Mouse (Mus musculus): ENCODE measurements around the gene Epb41. TPM values are rescaled to one million over a fixed set of nuclear protein-coding genes. Genes with fewer than 3 reads are reported as not detected.

Gene Epb41
- polyA plus RNA-seq, 1 experiment, result 29.3 TPM

GRCm38 (mm10) chr4:131901090-131901489, 174.0 kb downstream of the Epb41 start:
- no peak for DNase-seq (ENCODE audit: extremely low spot score in 1 of 2, low spot score in 1 of 2)

- DNase-seq (ENCODE audit: extremely low spot score in 1 of 2, low spot score in 1 of 2), result no peak
These were observed 176.0 kb downstream of the Epb41 start for GRCm38 (mm10) chr4:131899180-131899554.

GRCm38 (mm10) chr4:131898503-131899179, 176.5 kb downstream of the Epb41 start:
- DNase-seq (ENCODE audit: extremely low spot score in 1 of 2, low spot score in 1 of 2), result no peak

- no peak for DNase-seq (ENCODE audit: extremely low spot score in 1 of 2, low spot score in 1 of 2)
These were observed 177.3 kb downstream of the Epb41 start for GRCm38 (mm10) chr4:131897787-131898186.

GRCm38 (mm10) chr4:131897109-131897508, 178.0 kb downstream of the Epb41 start:
- DNase-seq (ENCODE audit: extremely low spot score in 1 of 2, low spot score in 1 of 2), result no peak

- no peak for DNase-seq (ENCODE audit: extremely low spot score in 1 of 2, low spot score in 1 of 2)
These were observed 184.4 kb downstream of the Epb41 start for GRCm38 (mm10) chr4:131890692-131891091.

GRCm38 (mm10) chr4:131888564-131888963, 186.6 kb downstream of the Epb41 start:
- DNase-seq (ENCODE audit: extremely low spot score in 1 of 2, low spot score in 1 of 2), result no peak

- no peak for DNase-seq (ENCODE audit: extremely low spot score in 1 of 2, low spot score in 1 of 2)
These were observed 189.7 kb downstream of the Epb41 start for GRCm38 (mm10) chr4:131885376-131885775.

- DNase-seq (ENCODE audit: extremely low spot score in 1 of 2, low spot score in 1 of 2), result no peak
These were observed 191.6 kb downstream of the Epb41 start for GRCm38 (mm10) chr4:131883571-131883970.

GRCm38 (mm10) chr4:131881306-131881705, 193.8 kb downstream of the Epb41 start:
- no peak for DNase-seq (ENCODE audit: extremely low spot score in 1 of 2, low spot score in 1 of 2)

GRCm38 (mm10) chr4:131879692-131880091, 195.4 kb downstream of the Epb41 start:
- DNase-seq (ENCODE audit: extremely low spot score in 1 of 2, low spot score in 1 of 2), result no peak

- no peak for DNase-seq (ENCODE audit: extremely low spot score in 1 of 2, low spot score in 1 of 2)
These were observed 198.3 kb downstream of the Epb41 start for GRCm38 (mm10) chr4:131876836-131877235.

- DNase-seq (ENCODE audit: extremely low spot score in 1 of 2, low spot score in 1 of 2), result no peak
These were observed 199.9 kb downstream of the Epb41 start for GRCm38 (mm10) chr4:131875242-131875641.

GRCm38 (mm10) chr4:131874567-131874966, 200.6 kb downstream of the Epb41 start:
- no peak for DNase-seq (ENCODE audit: extremely low spot score in 1 of 2, low spot score in 1 of 2)

GRCm38 (mm10) chr4:131874169-131874536, 201.0 kb downstream of the Epb41 start:
- no peak for DNase-seq (ENCODE audit: extremely low spot score in 1 of 2, low spot score in 1 of 2)

Other genes with a start within 250 kb of the Epb41 start
- gene Ptpru, start 237.0 kb downstream of the Epb41 start, polyA plus RNA-seq (2012; rRNA removed), result 38.9 and 39.6 TPM in 2 replicates
- 44.5 and 54.4 TPM in 2 replicates for gene Mecr, start 231.9 kb downstream of the Epb41 start, polyA plus RNA-seq (2012; rRNA removed)
- gene Srsf4, start 201.7 kb downstream of the Epb41 start, polyA plus RNA-seq (2012; rRNA removed), result 86.3 and 89.5 TPM in 2 replicates
- gene Tmem200b, start 153.6 kb downstream of the Epb41 start, polyA plus RNA-seq (2012; rRNA removed), result 3.4 and 5.2 TPM in 2 replicates
- 0.06 TPM in 1 of 2 replicates, not detected in the other for gene Gm10300, start 624 bp downstream of the Epb41 start, polyA plus RNA-seq (2012; rRNA removed)
- gene Oprd1, start 69.2 kb upstream of the Epb41 start, polyA plus RNA-seq (2012; rRNA removed), result 12.8 and 13.1 TPM in 2 replicates
- 19.0 and 21.8 TPM in 2 replicates for gene Ythdf2, start 137.0 kb upstream of the Epb41 start, polyA plus RNA-seq (2012; rRNA removed)
- gene Gmeb1, start 186.3 kb upstream of the Epb41 start, polyA plus RNA-seq (2012; rRNA removed), result 20.7 and 21.6 TPM in 2 replicates
- gene Taf12, start 199.1 kb upstream of the Epb41 start, polyA plus RNA-seq (2012; rRNA removed), result 16.7 and 17.9 TPM in 2 replicates
- gene Rab42, start 228.1 kb upstream of the Epb41 start, polyA plus RNA-seq (2012; rRNA removed), result 2.8 and 3.9 TPM in 2 replicates

All from frontal cortex, adult 2 months (tissue).